Mouse (Mus musculus) C2C12 (cell line): Measurements from ENCODE around the gene Foxl2. TPM values are rescaled to one million over a fixed set of nuclear protein-coding genes. Genes with fewer than 3 reads are reported as not detected.
A peak's percentile ranks its signal among the peaks of the same experiment; 100 is the strongest.

Source experiments
- H3K27me3 ChIP-seq: one replicate; pipeline ENCODE4 v1.6.1; 2011; ENCODE audit not compliant: control insufficient read depth, insufficient read depth, insufficient read length
- H3K36me3 ChIP-seq: one replicate; pipeline ENCODE4 v1.6.1; 2011; ENCODE audit not compliant: control insufficient read depth, insufficient read depth
- H3K4me3 ChIP-seq: one replicate; pipeline ENCODE4 v1.5.1; 2011; ENCODE audit warnings: mild to moderate bottlenecking, control low read depth; ENCODE audit not compliant: poor library complexity, insufficient read depth, severe bottlenecking
- H3K79me2 ChIP-seq: one replicate; pipeline ENCODE4 v1.6.1; 2011; ENCODE audit not compliant: control insufficient read depth, insufficient read depth
- H3K79me3 ChIP-seq: one replicate; pipeline ENCODE4 v1.6.1; 2011; ENCODE audit warnings: low read depth, control low read depth
- H3ac ChIP-seq: one replicate; pipeline ENCODE3; 2011; ENCODE audit warnings: low read depth; ENCODE audit not compliant: control insufficient read depth, insufficient read length
- CEBPB ChIP-seq: IDR thresholded peaks from one replicate; pipeline ENCODE4 v1.6.1; 2011; ENCODE audit warnings: low read depth, mild to moderate bottlenecking, control low read depth, moderate library complexity
- CTCF ChIP-seq: IDR thresholded peaks from one replicate; pipeline ENCODE4 v1.5.1; 2011; ENCODE audit not compliant: control insufficient read depth, insufficient read depth, insufficient read length
- FOSL1 ChIP-seq: IDR thresholded peaks from one replicate; pipeline ENCODE4 v1.8.0; 2011; ENCODE audit warnings: mild to moderate bottlenecking, low read length; ENCODE audit not compliant: poor library complexity, insufficient read depth, severe bottlenecking
- MAX ChIP-seq: IDR thresholded peaks from one replicate; pipeline ENCODE4 v1.6.1; 2011; ENCODE audit warnings: mild to moderate bottlenecking, control low read depth
- MYOD1 ChIP-seq: IDR thresholded peaks from one replicate; pipeline ENCODE4 v1.6.1; 2011; ENCODE audit warnings: low read depth; ENCODE audit not compliant: control insufficient read depth, insufficient read length
- MYOG ChIP-seq: IDR thresholded peaks from one replicate; pipeline ENCODE4 v1.6.1; 2011; ENCODE audit not compliant: control insufficient read depth, insufficient read length; ENCODE audit errors: extremely low read depth
- USF1 ChIP-seq: IDR thresholded peaks from one replicate; pipeline ENCODE4 v1.6.1; 2011; ENCODE audit warnings: low read depth, mild to moderate bottlenecking, control low read depth, moderate library complexity
- polyA plus RNA-seq: library from polyadenylated mRNA; unstranded; fragments of >200 nt; fragmentation: generic; extraction: Trizol; gene quantifications from one replicate; pipeline ENCODE4 v1.2.1, GENCODE M21; 2012; ENCODE audit warnings: missing spikeins

The Foxl2 gene
- polyA plus RNA-seq, 1 experiment: 0.01 TPM

DNA sequence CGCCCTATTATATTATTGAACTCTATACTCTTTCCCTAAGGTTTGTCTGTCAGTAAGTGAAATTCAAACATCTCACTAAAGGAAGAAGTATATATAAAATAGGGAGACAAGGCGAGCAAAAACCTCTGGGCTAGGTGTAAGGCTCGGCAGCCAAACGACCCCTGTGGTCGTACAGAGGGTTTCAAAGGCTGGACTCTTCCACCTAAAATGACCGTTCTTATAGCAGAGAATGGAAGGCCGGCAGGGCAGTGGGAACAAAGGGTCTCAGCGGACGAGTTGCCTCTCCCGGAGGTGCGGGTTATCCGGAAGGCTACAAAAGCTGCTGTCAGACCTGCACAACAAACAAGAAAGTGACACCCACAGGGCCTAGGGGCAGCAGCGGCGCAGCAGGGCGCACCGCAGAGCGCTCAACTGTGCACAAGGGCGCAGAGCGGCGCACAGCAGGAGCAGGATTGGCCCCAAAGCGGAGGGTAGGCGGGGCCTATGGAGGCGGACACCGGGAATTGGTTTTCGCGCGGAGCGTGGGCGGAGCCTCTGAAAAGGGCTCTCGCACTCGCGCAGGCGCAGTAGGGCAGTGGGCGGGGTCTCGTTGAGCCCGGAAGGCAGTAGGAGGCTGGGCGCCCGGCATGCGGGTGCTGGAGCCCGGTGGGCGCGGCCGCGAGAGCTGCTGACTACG, 30.9 kb downstream of the Foxl2 start, which contains the start of gene Faim:
Faim (plus strand) TSS at position 574 of the 676 bp plus-strand sequence.
- Histone ChIP-seq H3K4me3 (peak within 1 kb of the TSS; percentile 57), H3K79me2 (peaks cover 23% of the 10 kb centered on the region), H3K79me3 (peaks cover 4% of the 10 kb centered on the region), H3K27me3 (no peaks in the 10 kb centered on the region), H3ac (peak within 1 kb of the TSS; percentile 89), H3K36me3 (no peaks in the 10 kb centered on the region)
- TF ChIP-seq MAX: no peak
- no peak for TF ChIP-seq FOSL1
- TF ChIP-seq CEBPB: no peak

DNA sequence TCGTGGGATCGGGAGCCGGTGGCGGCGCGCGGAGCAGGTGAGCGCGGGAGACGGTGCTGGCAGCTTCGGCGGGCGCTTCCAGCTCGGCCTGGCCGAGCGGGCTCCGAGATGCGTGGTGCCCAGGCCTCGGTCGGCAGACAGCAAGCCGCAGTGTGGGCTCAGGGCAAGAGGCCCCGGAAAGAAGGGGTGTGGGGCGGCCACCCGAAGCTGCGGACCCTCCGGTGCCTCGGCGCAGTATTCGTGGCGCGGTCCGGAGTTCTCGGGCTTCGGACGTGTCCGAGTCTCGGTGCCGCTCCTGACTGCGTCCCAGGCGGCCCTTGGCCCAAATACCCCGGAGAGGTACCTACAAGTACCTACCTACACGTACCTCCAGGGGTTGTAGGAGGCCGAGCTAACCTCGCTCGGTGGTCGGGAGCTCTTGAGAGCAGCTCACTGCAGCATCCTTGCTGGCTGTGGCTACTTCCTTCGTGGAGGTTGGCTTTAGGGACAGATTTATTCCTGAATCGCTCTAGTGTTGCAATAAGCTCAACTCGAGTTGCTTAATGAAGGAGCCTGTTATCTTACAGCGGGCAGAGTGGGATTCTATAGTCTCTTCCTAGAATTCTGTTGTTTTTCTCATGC, 31.5 kb downstream of the Foxl2 start:
- peaks cover 23% of the 10 kb centered on the region for H3K79me2 ChIP-seq
- H3K27me3 ChIP-seq: no peaks in the 10 kb centered on the region
- H3ac ChIP-seq: peak overlapping the region; percentile 89
- H3K79me3 ChIP-seq: peaks cover 4% of the 10 kb centered on the region
- TF ChIP-seq CEBPB (peak; percentile 55), FOSL1 (no peak)
- peak overlapping the region; percentile 57 for H3K4me3 ChIP-seq
- H3K36me3 ChIP-seq: no peaks in the 10 kb centered on the region

DNA sequence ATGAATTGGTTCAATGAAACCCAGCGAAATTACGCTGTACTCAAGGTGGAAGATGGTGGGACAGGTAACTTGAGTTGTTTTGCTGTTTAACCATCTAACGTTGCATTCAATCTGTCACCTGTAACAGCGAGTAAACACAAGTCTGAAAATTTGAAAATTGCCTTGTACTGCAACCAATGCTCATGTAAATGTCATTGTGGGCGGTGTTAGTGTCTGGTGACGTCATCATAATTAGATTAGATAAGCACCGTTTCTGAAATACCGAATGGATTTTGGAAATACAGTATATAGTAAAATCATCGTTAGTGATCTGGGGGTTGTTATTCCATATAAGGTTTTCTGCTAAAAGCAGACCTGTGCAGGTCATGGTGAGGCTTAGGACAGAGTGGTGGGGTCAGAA, 32.0 kb downstream of the Foxl2 start:
- Histone ChIP-seq H3K36me3 (no peaks in the 10 kb centered on the region), H3K27me3 (no peaks in the 10 kb centered on the region), H3ac (no peak overlapping the region), H3K79me3 (peaks cover 4% of the 10 kb centered on the region), H3K79me2 (peaks cover 23% of the 10 kb centered on the region), H3K4me3 (peak overlapping the region; percentile 57)
- TF ChIP-seq MYOD1 (no peak), CTCF (no peak), MYOG (no peak), MAX (no peak), USF1 (no peak), CEBPB (no peak), FOSL1 (no peak)

DNA sequence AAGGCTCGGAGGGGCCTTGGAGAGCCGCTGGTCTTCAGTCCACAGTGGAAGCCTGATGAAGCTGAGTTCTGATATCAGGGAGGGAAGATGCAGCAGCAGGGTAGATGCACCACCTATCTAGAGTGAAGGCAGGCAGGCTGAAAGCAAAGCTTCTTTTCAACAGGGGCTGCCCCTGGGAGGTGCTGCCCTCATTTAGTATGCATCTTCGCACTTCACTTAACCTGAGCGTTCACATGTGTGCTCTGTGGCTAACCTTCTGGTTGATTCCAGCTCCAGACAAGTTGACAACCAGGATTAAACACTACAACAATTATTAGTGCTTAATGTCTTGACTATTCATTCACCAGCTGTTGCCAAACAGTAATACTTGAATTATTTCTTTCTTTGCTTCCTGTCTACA, 39.0 kb downstream of the Foxl2 start:
- Histone ChIP-seq H3K27me3 (no peaks in the 10 kb centered on the region), H3K79me2 (no peaks in the 10 kb centered on the region), H3ac (no peak overlapping the region), H3K79me3 (no peaks in the 10 kb centered on the region), H3K4me3 (no peak overlapping the region), H3K36me3 (peaks cover 15% of the 10 kb centered on the region)
- no peak for TF ChIP-seq MAX
- no peak for TF ChIP-seq CTCF

DNA sequence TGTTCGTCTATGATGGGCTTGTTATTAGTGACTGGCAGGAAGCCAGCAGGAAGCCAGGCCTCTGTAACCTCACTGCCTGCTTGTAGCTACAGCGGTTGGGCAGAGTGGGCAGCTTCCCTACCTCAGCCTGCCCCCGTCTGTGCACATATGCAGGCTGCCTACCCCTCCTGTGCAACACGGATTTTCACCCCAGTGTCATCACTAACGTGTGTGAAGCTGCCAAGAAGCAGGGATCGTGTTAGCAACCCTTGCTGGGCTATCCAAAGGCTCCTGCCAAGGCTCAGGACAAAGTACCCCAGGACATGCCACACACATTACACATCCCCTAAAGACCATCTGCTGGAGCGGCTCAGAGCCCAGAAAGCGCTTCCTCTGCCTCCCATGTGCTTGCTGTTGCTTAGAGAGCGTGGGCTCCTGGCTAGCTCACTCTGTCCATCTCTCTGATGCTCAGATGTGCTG, 44.8 kb downstream of the Foxl2 start:
- no peak overlapping the region for H3K4me3 ChIP-seq
- no peak for TF ChIP-seq CEBPB
- no peak for TF ChIP-seq MYOG
- TF ChIP-seq CTCF: no peak
- TF ChIP-seq USF1: no peak
- TF ChIP-seq MYOD1: no peak
- TF ChIP-seq FOSL1: no peak
- TF ChIP-seq MAX: no peak

GRCm38 (mm10) chr9:99001326-99001725, 46.2 kb downstream of the Foxl2 start:
- Histone ChIP-seq H3K27me3 (no peaks in the 10 kb centered on the region), H3ac (no peak overlapping the region)
- TF ChIP-seq MAX (no peak), FOSL1 (no peak), USF1 (no peak), MYOD1 (no peak), MYOG (no peak), CEBPB (no peak), CTCF (no peak)

More for the DNA sequence above, 44.8 kb downstream of the Foxl2 start:
- Histone ChIP-seq H3ac (no peak overlapping the region), H3K79me3 (no peaks in the 10 kb centered on the region), H3K27me3 (no peaks in the 10 kb centered on the region), H3K79me2 (no peaks in the 10 kb centered on the region), H3K36me3 (no peaks in the 10 kb centered on the region)

More at GRCm38 (mm10) chr9:99001326-99001725, 46.2 kb downstream of the Foxl2 start:
- H3K79me2 ChIP-seq: no peaks in the 10 kb centered on the region
- H3K79me3 ChIP-seq: no peaks in the 10 kb centered on the region
- no peak overlapping the region for H3K4me3 ChIP-seq
- peaks cover 3% of the 10 kb centered on the region for H3K36me3 ChIP-seq

Other genes starting within 250 kb of the Foxl2 start
- not detected for gene Prr23a1, start 112.8 kb upstream of the Foxl2 start, polyA plus RNA-seq
- gene Prr23a2, start 98.8 kb upstream of the Foxl2 start, polyA plus RNA-seq: not detected
- gene Prr23a3, start 90.5 kb upstream of the Foxl2 start, polyA plus RNA-seq: not detected
- gene 7420426K07Rik, start 52.2 kb upstream of the Foxl2 start, polyA plus RNA-seq: not detected
- gene Faim, start 31.1 kb downstream of the Foxl2 start, polyA plus RNA-seq: 22.1 TPM
- gene Gm1123, start 80.4 kb downstream of the Foxl2 start, polyA plus RNA-seq: not detected
- 3.4 TPM for gene Pik3cb, start 185.3 kb downstream of the Foxl2 start, polyA plus RNA-seq